ENCODE assay signal across 9 mouse cellular contexts in genomic region chr12:104824244-104824906, GRCm38 (mm10). TPM values are rescaled to one million over a fixed set of nuclear protein-coding genes. Genes with fewer than 3 reads are reported as not detected.
DNase-seq lines count a peak whose midpoint lies in the region; ATAC-seq and TF ChIP-seq lines count a peak whose summit lies in the region.
"Had no signal": no experiment of that assay in that cellular context is flagged by ENCODE, and none has a peak within 500 bp of the region (broad histone marks: within the 10 kb centered on the region; RNA-seq: fewer than 3 reads in every experiment).

No protein-coding gene starts in this region.

- H3K9ac ChIP-seq in heart, embryonic 16.5 days (ENCODE audit: low read length) = no peak overlapping the region
- H3K9ac ChIP-seq in liver, adult 2 months (ENCODE audit: low read depth, low read length) = no peak overlapping the region

- no peaks in the 10 kb centered on the region for H3K9me3 ChIP-seq in heart, embryonic 16.5 days (replicated peaks; ENCODE audit: control insufficient read depth, low read length)
- H3K9me3 ChIP-seq: megakaryocyte, embryonic 14.5 days had no signal

- peak; percentile 95 for ATAC-seq in erythroid progenitor cell, adult 5-6 weeks (replicated peaks; ENCODE audit: low FRiP score, poor library complexity, severe bottlenecking)
- peak; percentile 95 for ATAC-seq in heart, embryonic 16.5 days (replicated peaks; ENCODE audit: extremely low read depth, insufficient read depth, low FRiP score)
- ATAC-seq in CD4-positive, CD25-positive, alpha-beta regulatory T cell, adult 4 months = no peak

- 39% methylated on average over 12 of the region's 12 CpGs for WGBS in heart, embryonic 16.5 days
- WGBS in liver, adult 2 months = 68% methylated on average over 12 of the region's 12 CpGs

- H3K4me1 ChIP-seq in heart, embryonic 16.5 days (ENCODE audit: control insufficient read depth, insufficient read depth, low read length) = peaks cover 34% of the 10 kb centered on the region
- peaks cover 32% of the 10 kb centered on the region for H3K4me1 ChIP-seq in liver, adult 2 months (ENCODE audit: control insufficient read depth, insufficient read depth, low read length)

- peak overlapping the region; percentile 81 for H3K27ac ChIP-seq in heart, embryonic 16.5 days (ENCODE audit: low read length)
- H3K27ac ChIP-seq in liver, adult 2 months (replicated peaks; ENCODE audit: insufficient read depth, low read depth, low read length) = 0 out of 2 replicates have a peak overlapping the region, but pooled peaks have one; percentile 16

- H3K4me3 ChIP-seq in heart, embryonic 16.5 days (ENCODE audit: low read length) = no peak overlapping the region
- H3K4me3 ChIP-seq in liver, adult 2 months (ENCODE audit: insufficient read depth, low read depth, low read length) = no peak overlapping the region
- H3K4me3 ChIP-seq: megakaryocyte, embryonic 14.5 days had no signal

- peaks cover 4% of the 10 kb centered on the region; the same call in 1 of the 2 replicates for H3K27me3 ChIP-seq in heart, embryonic 16.5 days (ENCODE audit: control insufficient read depth, insufficient read depth, low read length)
- no peaks in the 10 kb centered on the region for H3K27me3 ChIP-seq in liver, adult 2 months (ENCODE audit: control insufficient read depth, insufficient read depth, low read length)

- peak overlapping the region; percentile 43 for H3K4me2 ChIP-seq in heart, embryonic 16.5 days (ENCODE audit: low read depth, low read length)

- H3K79me2 ChIP-seq in liver, adult 2 months (ENCODE audit: control insufficient read depth, insufficient read depth, low read length) = peaks cover 65% of the 10 kb centered on the region

- no peak for TF ChIP-seq CTCF in liver, adult 2 months (IDR thresholded peaks at IDR 0.05; ENCODE audit: low read depth, low read length)

- no peak for TF ChIP-seq POLR2A in liver, adult 2 months (IDR thresholded peaks at IDR 0.05; ENCODE audit: extremely low read depth, insufficient read depth, low read length)

- no peaks in the 10 kb centered on the region for H3K36me3 ChIP-seq in heart, embryonic 16.5 days (ENCODE audit: control insufficient read depth, insufficient read depth)
- no peaks in the 10 kb centered on the region for H3K36me3 ChIP-seq in liver, adult 2 months (ENCODE audit: control insufficient read depth, insufficient read depth, low read length)

- peak; percentile 64 to 66 for DNase-seq in right cerebral cortex, postnatal 10 days (ENCODE audit: low spot score in 2 of 2)
- no peak for DNase-seq in right cerebral cortex, postnatal 25 days
- peak; percentile 81 for DNase-seq in liver, adult 2 months (ENCODE audit: extremely low read depth, low read depth, low spot score)
- DNase-seq in ovary, postnatal 10 days (ENCODE audit: low spot score) = peak; percentile 75
- no peak for DNase-seq in yolk sac, embryonic 10.5 days (ENCODE audit: low spot score)

RNA-seq across cellular contexts. Expression of gene Clmn, which starts 40.5 kb away (rescaled TPM):
- total RNA-seq in erythroid progenitor cell, adult 5-6 weeks (2015; ENCODE audit: low replicate concordance) = not detected in 2 replicates
- total RNA-seq in erythroid progenitor cell, adult 5-6 weeks (2017; ENCODE audit: low replicate concordance) = not detected in 2 replicates
- polyA plus RNA-seq in heart, embryonic 16.5 days (2015; fragmentation: Nextera tagmentation; extraction: Ambion mirVana) = 0.49 and 0.76 TPM in 2 replicates
- 20.4 and 22.4 TPM in 2 replicates for total RNA-seq in liver, adult 2 months (2014; rRNA removed)
- polyA plus RNA-seq in liver, adult 2 months (2012; rRNA removed) = 12.1 and 13.7 TPM in 2 replicates
- polyA plus RNA-seq in CD4-positive, CD25-positive, alpha-beta regulatory T cell, adult 4 months (2017; shearing (Covaris generic)) = not detected

Comparison
In these comparisons a context has a peak if more than half of its experiments do, and no peak if none do; other contexts are left out.
1. DNase-seq: peak in right cerebral cortex, postnatal 10 days (2 of 2), liver, adult 2 months (single experiment) and ovary, postnatal 10 days (single experiment); none in right cerebral cortex, postnatal 25 days (single experiment) and yolk sac, embryonic 10.5 days (single experiment).